Mouse (Mus musculus) cerebellum, adult 2 months (tissue): ENCODE data around the gene Plxna4. TPM values are rescaled to one million over a fixed set of nuclear protein-coding genes. Genes with fewer than 3 reads are reported as not detected.
A peak's percentile ranks its signal among the peaks of the same experiment; 100 is the strongest.

ENCODE experiments used
- DNase-seq, 2 experiments: peaks; one replicate each; pipeline ENCODE4 v3.0.0; 2021
- H3K27ac ChIP-seq: fragments of 200-500 bp; 2 replicates; pipeline ENCODE4 v1.5.1; 2012; ENCODE audit warnings: low read length, control low read depth, inconsistent platforms; ENCODE audit not compliant: insufficient read depth
- H3K27me3 ChIP-seq: fragments of 200-500 bp; 2 replicates; pipeline ENCODE4 v1.6.1; 2012; ENCODE audit warnings: inconsistent platforms, mild to moderate bottlenecking, low read length, moderate library complexity; ENCODE audit not compliant: control insufficient read depth, insufficient read depth
- H3K4me1 ChIP-seq: fragments of 200-500 bp; 2 replicates; pipeline ENCODE4 v1.6.1; 2011; ENCODE audit warnings: low read length; ENCODE audit not compliant: control insufficient read depth, insufficient read depth
- H3K4me3 ChIP-seq: fragments of 200-500 bp; replicated peaks from 2 replicates; pipeline ENCODE3; 2011; ENCODE audit warnings: mild to moderate bottlenecking, low read depth, low read length, control low read depth; ENCODE audit not compliant: insufficient read depth
- CTCF ChIP-seq: fragments of 200-500 bp; IDR thresholded peaks from 2 replicates; pipeline ENCODE4 v1.5.1; 2011; ENCODE audit warnings: low read depth, mild to moderate bottlenecking, control low read depth, low read length, moderate library complexity, borderline replicate concordance; ENCODE audit not compliant: insufficient read depth
- POLR2A ChIP-seq: fragments of 200-500 bp; IDR thresholded peaks from 2 replicates; pipeline ENCODE4 v1.6.1; 2011; ENCODE audit warnings: low read length, control low read depth, borderline replicate concordance; ENCODE audit not compliant: insufficient read depth
- WGBS: fragments of 180-500 bp; shearing (Covaris S2); methylation state at CpG from one replicate; pipeline ENCODE4 v1.1.7; 2018; 5-methylcytosine and 5-hydroxymethylcytosine counted together
- polyA plus RNA-seq: library from polyadenylated mRNA; depleted of rRNA; stranded (reverse); fragments of >200 nt; gene quantifications from 2 replicates; pipeline ENCODE4 v1.2.3, GENCODE M21; 2012

Gene Plxna4
- polyA plus RNA-seq, 1 experiment, result 15.6 TPM

DNA sequence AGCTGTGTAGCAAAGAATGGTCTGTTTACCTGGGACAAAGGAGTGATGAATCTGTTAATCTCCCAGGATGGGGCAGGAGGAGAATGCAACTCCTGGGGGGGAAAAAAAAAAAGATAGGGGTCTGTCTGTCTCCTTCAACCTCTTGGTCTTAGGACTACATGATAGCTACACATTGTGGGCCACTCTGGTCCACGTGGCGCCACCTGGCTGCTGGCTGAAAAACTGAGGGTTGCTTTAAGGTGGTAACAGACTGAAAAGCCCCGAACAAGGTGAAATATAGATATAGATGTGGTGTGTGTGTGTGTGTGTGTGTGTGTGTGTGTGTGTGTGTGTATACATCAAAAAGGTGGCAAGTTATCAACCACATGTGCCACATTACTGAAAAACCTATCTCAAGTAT lies 267.7 kb downstream of the Plxna4 start:
- Histone ChIP-seq H3K27ac (no peak overlapping the region), H3K4me3 (no peak overlapping the region), H3K27me3 (no peaks in the 10 kb centered on the region; the same call in 1 of the 2 replicates), H3K4me1 (peaks cover 5% of the 10 kb centered on the region; the same call in 1 of the 2 replicates)
- no peak for TF ChIP-seq POLR2A
- TF ChIP-seq CTCF, result peak; percentile 60
- WGBS, result 48% methylated on average over 3 of the region's 3 CpGs
- DNase-seq, result peak; percentile 31 to 45

DNA sequence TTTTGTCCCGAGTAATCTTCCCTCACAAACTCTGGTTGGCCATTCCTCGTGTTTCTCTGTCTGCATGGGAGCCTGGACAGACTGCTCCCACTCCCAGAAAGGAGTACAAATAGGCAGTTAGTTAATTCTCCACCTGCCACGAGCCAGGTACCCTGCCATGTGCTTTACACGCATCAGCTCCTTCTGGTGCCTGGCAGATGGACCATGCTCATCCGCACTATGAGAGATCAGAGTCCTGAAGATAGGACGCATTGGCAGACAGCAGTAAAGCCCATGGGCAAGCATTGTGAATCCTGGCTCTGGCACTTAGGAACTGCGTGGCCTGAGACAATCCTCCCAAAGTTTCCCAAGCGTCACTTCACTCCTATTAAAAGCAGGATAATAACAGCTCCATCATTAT lies 270.5 kb downstream of the Plxna4 start:
- TF ChIP-seq CTCF (no peak), POLR2A (no peak)
- Histone ChIP-seq H3K27ac (no peak overlapping the region), H3K27me3 (no peaks in the 10 kb centered on the region; the same call in 1 of the 2 replicates), H3K4me1 (peaks cover 13% of the 10 kb centered on the region; the same call in 1 of the 2 replicates), H3K4me3 (no peak overlapping the region)
- 13% methylated on average over 8 of the region's 8 CpGs for WGBS
- DNase-seq, result peak; percentile 74 to 86

- Histone ChIP-seq H3K27ac (no peak overlapping the region), H3K4me3 (no peak overlapping the region), H3K4me1 (peaks cover 13% of the 10 kb centered on the region; the same call in 1 of the 2 replicates), H3K27me3 (no peaks in the 10 kb centered on the region; the same call in 1 of the 2 replicates)
- peak; percentile 43 to 54 for DNase-seq
- WGBS, result 22% methylated on average over 6 of the region's 6 CpGs
- TF ChIP-seq CTCF, result no peak
- TF ChIP-seq POLR2A, result no peak
Measured at GRCm38 (mm10) chr6:32315011-32315450, 273.0 kb downstream of the Plxna4 start.

DNA sequence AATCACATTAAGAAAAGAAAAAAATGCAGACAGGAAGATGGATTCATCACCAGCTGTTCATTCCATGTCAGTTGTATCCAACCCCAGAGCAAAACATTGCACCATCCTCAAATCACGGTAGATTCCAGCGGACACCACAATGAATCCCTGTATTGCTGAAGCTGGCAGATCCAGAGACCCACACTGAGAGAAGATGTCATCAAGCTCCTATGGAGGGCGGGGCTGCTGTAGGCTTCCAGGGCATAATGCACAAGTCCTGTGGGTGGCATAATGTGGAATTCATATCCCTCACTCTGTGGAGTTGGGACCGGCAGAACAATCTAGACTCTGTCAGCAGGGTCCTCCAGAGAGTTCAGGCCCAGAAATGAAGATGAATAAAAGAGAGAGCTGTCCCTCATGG lies 278.8 kb downstream of the Plxna4 start:
- no peak overlapping the region for H3K27ac ChIP-seq
- H3K27me3 ChIP-seq, result no peaks in the 10 kb centered on the region; the same call in 1 of the 2 replicates
- no peak for DNase-seq
- TF ChIP-seq POLR2A (no peak), CTCF (no peak)
- H3K4me1 ChIP-seq, result no peaks in the 10 kb centered on the region
- 83% methylated on average over 4 of the region's 4 CpGs for WGBS
- no peak overlapping the region for H3K4me3 ChIP-seq

GRCm38 (mm10) chr6:32300611-32301010 lies 287.4 kb downstream of the Plxna4 start:
- no peaks in the 10 kb centered on the region for H3K4me1 ChIP-seq
- DNase-seq, result no peak
- no peak overlapping the region for H3K4me3 ChIP-seq
- WGBS, result 76% methylated on average over 2 of the region's 2 CpGs
- H3K27ac ChIP-seq, result no peak overlapping the region
- TF ChIP-seq POLR2A, result no peak
- TF ChIP-seq CTCF, result no peak
- no peaks in the 10 kb centered on the region for H3K27me3 ChIP-seq

GRCm38 (mm10) chr6:32281457-32281856 lies 306.5 kb downstream of the Plxna4 start:
- Histone ChIP-seq H3K27me3 (no peaks in the 10 kb centered on the region; the same call in 1 of the 2 replicates), H3K4me3 (no peak overlapping the region), H3K4me1 (no peaks in the 10 kb centered on the region), H3K27ac (no peak overlapping the region)
- no peak for DNase-seq
- no peak for TF ChIP-seq POLR2A
- TF ChIP-seq CTCF, result no peak

GRCm38 (mm10) chr6:32280728-32281127 lies 307.3 kb downstream of the Plxna4 start:
- H3K27ac ChIP-seq, result no peak overlapping the region
- WGBS, result 47% methylated on average over 2 of the region's 2 CpGs
- no peak for TF ChIP-seq POLR2A
- TF ChIP-seq CTCF, result no peak

GRCm38 (mm10) chr6:32271463-32271862 lies 316.5 kb downstream of the Plxna4 start:
- Histone ChIP-seq H3K4me3 (no peak overlapping the region), H3K27ac (no peak overlapping the region), H3K4me1 (peaks cover 7% of the 10 kb centered on the region), H3K27me3 (no peaks in the 10 kb centered on the region; the same call in 1 of the 2 replicates)
- TF ChIP-seq CTCF (no peak), POLR2A (no peak)
- DNase-seq, result peak; percentile 68 to 73
- 44% methylated on average over 4 of the region's 4 CpGs for WGBS

More at GRCm38 (mm10) chr6:32280728-32281127, 307.3 kb downstream of the Plxna4 start:
- no peaks in the 10 kb centered on the region for H3K4me1 ChIP-seq
- no peak for DNase-seq
- H3K4me3 ChIP-seq, result no peak overlapping the region
- no peaks in the 10 kb centered on the region; the same call in 1 of the 2 replicates for H3K27me3 ChIP-seq
